Mouse (Mus musculus): ENCODE measurements around the gene Tmub1.

- TF ChIP-seq CTCF (IDR thresholded peaks at IDR 0.05; ENCODE audit: extremely low read depth, insufficient read length, insufficient replicate concordance, low read depth, low read length) = no peak
- TF ChIP-seq POLR2A (IDR thresholded peaks at IDR 0.05; ENCODE audit: low read depth, low read length) = no peak
Measured at GRCm38 (mm10) chr5:24443927-24444326, 3.7 kb downstream of the Tmub1 start.

Data from small intestine, adult 2 months (tissue).